Mouse (Mus musculus): ENCODE results near the gene Cdh3. TPM values are rescaled to one million over a fixed set of nuclear protein-coding genes. Genes with fewer than 3 reads are reported as not detected.

Gene Cdh3
- polyA plus RNA-seq, 1 experiment from 2014 or later: 4.6 TPM

DNA sequence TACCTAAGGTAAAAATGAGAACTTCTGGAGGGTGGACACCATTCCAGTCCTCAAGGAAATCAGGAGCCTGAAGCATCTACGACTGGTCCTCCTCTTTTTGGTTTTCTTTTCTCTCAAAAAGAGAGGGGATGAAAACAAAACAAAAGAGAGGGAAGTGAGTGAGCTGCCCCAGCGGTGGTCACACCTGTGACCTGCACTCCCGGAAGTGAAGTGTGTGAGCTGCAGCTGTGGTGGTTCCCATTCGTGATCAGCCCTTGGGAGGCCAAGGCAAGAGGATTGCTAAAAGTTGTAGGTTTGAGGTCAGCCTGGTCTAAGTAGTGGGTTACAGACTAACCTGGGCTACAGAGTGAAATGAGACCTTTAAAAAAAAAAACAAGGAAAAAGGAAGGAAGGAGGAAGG lies 95.4 kb downstream of the Cdh3 start:
- Histone ChIP-seq H3K4me3 (ENCODE audit: low read depth, low read length) (no peak overlapping the region), H3K27me3 (ENCODE audit: control insufficient read depth, insufficient read depth, low read length) (peaks cover 29% of the 10 kb centered on the region), H3K9me3 (ENCODE audit: control insufficient read depth, low read length) (no peaks in the 10 kb centered on the region), H3K4me1 (ENCODE audit: control insufficient read depth, insufficient read depth, low read length) (peaks cover 14% of the 10 kb centered on the region; the same call in 1 of the 2 replicates), H3K27ac (ENCODE audit: low read depth, low read length) (no peak overlapping the region), H3K9ac (replicated peaks; ENCODE audit: low read depth, low read length) (no peak overlapping the region), H3K4me2 (ENCODE audit: low read depth, low read length) (no peak overlapping the region), H3K36me3 (ENCODE audit: control insufficient read depth, insufficient read depth, low read length) (no peaks in the 10 kb centered on the region)
- ATAC-seq (ENCODE audit: low read depth): no peak
- WGBS: 64% methylated on average over 4 of the region's 4 CpGs

DNA sequence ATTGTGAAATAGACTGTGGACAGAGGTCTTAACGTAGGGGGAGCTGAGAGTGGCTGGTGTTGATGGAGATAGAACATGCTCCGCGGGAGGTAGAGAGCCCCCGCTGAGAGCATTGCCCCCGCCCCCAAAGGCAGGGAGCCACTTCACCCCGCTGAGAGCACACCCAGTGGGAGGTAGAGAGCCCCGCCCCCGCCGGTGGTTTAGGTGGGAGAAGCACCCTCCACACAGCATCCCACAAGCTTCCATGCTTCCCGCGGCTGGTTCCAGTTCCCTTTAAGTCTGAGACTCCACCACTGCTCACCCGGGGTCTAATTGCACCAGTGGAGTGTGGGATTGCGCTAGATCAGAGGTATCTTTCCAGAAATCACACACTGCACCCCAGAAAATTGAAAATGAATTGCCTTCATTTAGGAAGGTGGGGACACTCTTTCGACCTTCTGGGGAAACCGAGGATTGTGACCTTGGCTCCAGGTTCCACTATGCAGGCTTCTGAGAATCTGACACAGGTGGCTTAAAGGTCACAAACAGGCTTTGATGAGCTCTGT lies 96.0 kb downstream of the Cdh3 start:
- Histone ChIP-seq H3K9ac (replicated peaks; ENCODE audit: low read depth, low read length) (no peak overlapping the region), H3K4me1 (ENCODE audit: control insufficient read depth, insufficient read depth, low read length) (peaks cover 14% of the 10 kb centered on the region; the same call in 1 of the 2 replicates), H3K27me3 (ENCODE audit: control insufficient read depth, insufficient read depth, low read length) (peaks cover 29% of the 10 kb centered on the region), H3K27ac (ENCODE audit: low read depth, low read length) (no peak overlapping the region), H3K9me3 (ENCODE audit: control insufficient read depth, low read length) (no peaks in the 10 kb centered on the region), H3K36me3 (ENCODE audit: control insufficient read depth, insufficient read depth, low read length) (no peaks in the 10 kb centered on the region), H3K4me3 (ENCODE audit: low read depth, low read length) (no peak overlapping the region), H3K4me2 (ENCODE audit: low read depth, low read length) (no peak overlapping the region)
- no peak for ATAC-seq (ENCODE audit: low read depth)
- WGBS: 37% methylated on average over 15 of the region's 15 CpGs

Other genes starting within 250 kb of the Cdh3 start
- gene Smpd3, start 172.9 kb upstream of the Cdh3 start, polyA plus RNA-seq (2014; fragmentation: Nextera tagmentation; extraction: Ambion mirVana): 39.5 and 43.3 TPM in 2 replicates
- 46.1 and 46.8 TPM in 2 replicates for gene Zfp90, start 95.6 kb upstream of the Cdh3 start, polyA plus RNA-seq (2014; fragmentation: Nextera tagmentation; extraction: Ambion mirVana)
- gene 6030452D12Rik, start 10.4 kb upstream of the Cdh3 start, polyA plus RNA-seq (2014; fragmentation: Nextera tagmentation; extraction: Ambion mirVana): not detected in 2 replicates
- gene Gm10073, start 62.6 kb downstream of the Cdh3 start, polyA plus RNA-seq (2014; fragmentation: Nextera tagmentation; extraction: Ambion mirVana): 6.3 and 7.9 TPM in 2 replicates
- 0.19 and 4.5 TPM in 2 replicates for gene Cdh1, start 92.5 kb downstream of the Cdh3 start, polyA plus RNA-seq (2014; fragmentation: Nextera tagmentation; extraction: Ambion mirVana)
- gene Tango6, start 172.2 kb downstream of the Cdh3 start, polyA plus RNA-seq (2014; fragmentation: Nextera tagmentation; extraction: Ambion mirVana): 5.8 and 6.0 TPM in 2 replicates

Measured in neural tube, embryonic 14.5 days (tissue).